Mouse (Mus musculus) activated CD4-positive, CD25-positive, alpha-beta regulatory T cell, adult 4 months (primary cell): ENCODE measurements around the gene Prrt3. TPM values are rescaled to one million over a fixed set of nuclear protein-coding genes. Genes with fewer than 3 reads are reported as not detected.
A peak's percentile ranks its signal among the peaks of the same experiment; 100 is the strongest.

Experiments
- ATAC-seq: one replicate; pipeline ENCODE4 v1.8.0; 2017
- polyA plus RNA-seq, 2 experiments: library from polyadenylated mRNA; unstranded; fragments of 100-300 nt; shearing (Covaris generic); gene quantifications; one replicate each; pipeline ENCODE4 v1.2.1; 2017

Prrt3 gene
- polyA plus RNA-seq: under 1 TPM in 1 of 2 experiments, not detected in 1; 0.20 TPM

- ATAC-seq: no peak
Measured at GRCm38 (mm10) chr6:113501388-113502084, at the start of gene Prrt3. Gene Prrt3 (minus strand): TSS chr6:113501931.

- ATAC-seq: no peak
Measured at GRCm38 (mm10) chr6:113543906-113544481, 42.3 kb upstream of the Prrt3 start.

- ATAC-seq: no peak
Measured at GRCm38 (mm10) chr6:113541610-113542009, 39.9 kb upstream of the Prrt3 start.

GRCm38 (mm10) chr6:113534886-113535285 lies 33.2 kb upstream of the Prrt3 start:
- ATAC-seq: no peak

- no peak for ATAC-seq
Measured at GRCm38 (mm10) chr6:113531840-113532404, 30.2 kb upstream of the Prrt3 start.

GRCm38 (mm10) chr6:113530932-113531839 lies 29.5 kb upstream of the Prrt3 start, which contains the start of the genes Emc3 and Fancd2:
Gene Emc3 (minus strand): TSS chr6:113531652.
Gene Fancd2 (plus strand): TSS chr6:113531682.
- ATAC-seq: peak; percentile 87

- no peak for ATAC-seq
Measured at GRCm38 (mm10) chr6:113523420-113523819, 21.7 kb upstream of the Prrt3 start.

- no peak for ATAC-seq
Measured at GRCm38 (mm10) chr6:113522310-113522709, 20.6 kb upstream of the Prrt3 start.

- ATAC-seq: no peak
Measured at GRCm38 (mm10) chr6:113517434-113518080, 15.8 kb upstream of the Prrt3 start.

GRCm38 (mm10) chr6:113514600-113514999 lies 12.9 kb upstream of the Prrt3 start:
- no peak for ATAC-seq

GRCm38 (mm10) chr6:113513944-113514343 lies 12.2 kb upstream of the Prrt3 start:
- ATAC-seq: no peak

- ATAC-seq: no peak
Measured at GRCm38 (mm10) chr6:113508947-113509280, 7.2 kb upstream of the Prrt3 start.

GRCm38 (mm10) chr6:113508272-113508946 lies 6.7 kb upstream of the Prrt3 start:
- no peak for ATAC-seq

GRCm38 (mm10) chr6:113507130-113507529 lies 5.4 kb upstream of the Prrt3 start:
- no peak for ATAC-seq

GRCm38 (mm10) chr6:113505689-113506088 lies 4.0 kb upstream of the Prrt3 start:
- ATAC-seq: no peak

- no peak for ATAC-seq
Measured at GRCm38 (mm10) chr6:113502801-113503200, 1.1 kb upstream of the Prrt3 start.

- no peak for ATAC-seq
Measured at GRCm38 (mm10) chr6:113499346-113499745, 2.4 kb downstream of the Prrt3 start.

- no peak for ATAC-seq
Measured at GRCm38 (mm10) chr6:113495071-113495675, 6.6 kb downstream of the Prrt3 start.

- ATAC-seq: peak; percentile 86
Measured at GRCm38 (mm10) chr6:113494258-113494788, 7.4 kb downstream of the Prrt3 start.

GRCm38 (mm10) chr6:113492101-113492864 lies 9.4 kb downstream of the Prrt3 start:
- no peak for ATAC-seq
